Mouse (Mus musculus): Measurements from ENCODE around the gene Pbx1.

The Pbx1 gene

DNA sequence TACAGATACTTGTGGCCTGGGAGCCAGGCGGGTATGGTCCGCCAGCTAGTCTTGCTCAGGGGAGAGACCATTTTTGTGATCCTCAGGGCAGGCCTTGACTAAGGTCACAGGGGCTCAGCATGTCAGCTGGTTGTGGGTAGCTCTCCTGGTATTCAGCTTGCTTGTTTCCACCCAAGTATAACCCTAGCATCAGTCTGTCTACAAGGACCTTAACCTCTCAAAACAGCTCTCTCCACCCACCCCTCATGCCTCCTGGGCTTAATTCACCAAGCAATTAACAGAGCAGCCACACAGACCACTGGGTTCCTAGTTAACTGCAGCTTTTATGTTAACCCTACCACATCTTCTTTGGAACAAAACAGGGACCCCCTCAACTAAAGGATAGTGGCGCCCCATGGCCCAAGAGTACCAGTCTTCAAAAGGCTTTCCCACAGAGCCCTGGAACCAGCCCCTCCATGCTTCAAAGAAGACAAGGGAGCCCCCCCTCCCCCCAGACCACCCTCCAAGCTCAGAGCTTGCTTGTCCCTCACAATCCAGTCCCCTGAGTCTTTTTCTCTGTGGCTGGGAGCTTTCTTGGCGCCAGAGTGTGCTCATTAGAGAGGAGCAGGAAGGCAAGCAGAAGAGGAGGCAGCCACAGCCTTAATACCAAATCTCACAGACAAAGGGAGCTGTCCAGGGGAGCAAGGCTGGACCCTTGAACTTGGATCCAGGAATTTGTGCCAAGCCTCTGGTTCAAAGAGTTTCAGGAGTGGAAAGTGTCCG, 48.1 kb downstream of the Pbx1 start:
- no peak for DNase-seq (ENCODE audit: low spot score)

DNA sequence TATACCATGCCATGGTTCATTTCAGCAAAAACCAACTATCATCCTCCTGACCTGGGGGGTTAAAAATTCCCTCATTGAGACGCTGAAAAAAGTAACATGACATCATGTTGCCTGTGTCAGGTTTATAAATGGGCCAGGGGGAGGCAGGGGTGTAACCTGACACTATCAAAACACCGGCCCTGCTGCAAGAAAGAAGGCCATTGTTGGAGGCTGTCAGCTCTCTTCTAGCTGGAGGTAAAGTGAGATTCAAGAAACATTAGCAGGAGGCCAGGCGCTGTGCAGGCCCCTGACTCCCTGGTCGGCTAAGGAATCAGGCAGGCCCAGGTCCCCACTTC, 49.3 kb downstream of the Pbx1 start:
- no peak for DNase-seq (ENCODE audit: low spot score)

DNA sequence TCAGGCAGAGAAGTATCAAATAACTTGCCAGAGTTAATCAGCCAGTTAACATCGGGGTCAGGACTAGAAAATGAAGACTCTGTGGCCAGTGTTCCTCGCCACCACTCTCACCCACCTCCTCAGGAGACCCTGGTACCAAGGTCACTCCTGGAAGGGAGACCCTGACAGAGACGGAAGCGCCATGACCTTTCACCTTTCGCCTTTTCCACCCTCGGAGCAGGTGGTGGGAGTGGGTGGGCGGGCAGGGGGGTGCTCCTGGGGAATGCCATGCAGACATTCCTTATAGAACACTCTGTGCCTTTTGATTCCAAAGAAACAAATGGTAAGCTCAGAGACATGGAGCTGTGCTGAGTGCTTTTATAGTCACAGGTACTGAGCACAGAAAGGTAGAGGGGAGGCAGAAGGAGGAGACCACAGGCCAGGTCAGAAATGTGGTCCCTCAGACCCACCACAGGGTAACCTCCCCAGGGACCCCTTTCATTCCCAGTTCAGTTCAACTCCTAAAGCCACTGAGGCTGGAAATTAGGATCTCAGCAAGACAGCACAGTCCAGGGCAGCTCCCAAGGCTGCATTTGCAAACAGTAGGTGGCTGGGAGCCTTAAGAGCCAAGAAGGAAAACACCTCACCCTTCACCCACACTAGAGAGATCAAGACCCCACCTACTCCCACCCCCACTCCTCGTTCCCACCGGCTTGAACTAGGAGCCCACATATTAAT, 49.8 kb downstream of the Pbx1 start:
- DNase-seq (ENCODE audit: low spot score) = no peak

DNA sequence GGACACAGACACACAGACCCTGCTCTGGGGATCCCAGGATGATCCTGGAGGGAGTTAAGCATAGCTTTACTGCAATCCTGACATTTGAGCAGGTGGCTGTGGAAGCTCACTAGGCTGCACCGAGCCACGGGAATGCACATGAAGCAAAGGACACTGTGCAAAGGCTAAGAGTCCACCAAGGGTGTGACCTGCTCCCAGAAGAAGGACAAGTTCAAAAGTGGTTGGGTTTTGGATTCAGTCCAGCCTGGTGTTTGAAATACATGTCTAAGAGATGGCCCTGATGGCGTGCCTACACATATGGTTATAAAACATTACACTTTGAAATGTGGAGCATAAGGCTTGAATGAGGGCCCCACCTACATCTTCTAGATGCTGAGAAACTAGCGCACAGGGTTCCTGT, 50.6 kb downstream of the Pbx1 start:
- no peak for DNase-seq (ENCODE audit: low spot score)

DNA sequence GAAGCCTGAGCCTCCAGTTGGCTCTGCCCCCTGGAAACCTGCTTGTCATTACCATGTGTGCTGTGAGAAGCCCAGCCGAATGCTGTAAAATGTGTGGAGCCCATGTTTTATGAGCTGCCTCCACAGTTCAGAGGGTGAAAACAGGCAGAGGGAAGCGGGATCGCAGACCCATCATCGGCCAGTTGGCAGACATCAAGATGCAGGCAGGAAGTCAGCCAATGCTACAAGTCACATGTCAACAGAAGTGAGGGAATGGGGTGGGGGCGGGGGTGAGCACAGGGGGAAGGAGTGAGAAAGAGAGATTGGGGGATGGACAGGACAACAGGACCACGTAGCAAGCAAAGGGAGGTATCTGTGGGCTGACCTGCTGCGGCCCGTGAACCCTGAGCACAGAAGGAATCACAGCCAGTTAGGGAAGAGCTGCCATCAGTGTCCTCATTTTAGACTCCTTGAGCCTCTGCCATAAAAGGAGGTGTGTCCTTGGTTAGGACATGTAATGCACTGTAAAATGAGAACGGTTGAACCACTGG, 51.8 kb downstream of the Pbx1 start:
- no peak for DNase-seq (ENCODE audit: low spot score)

DNA sequence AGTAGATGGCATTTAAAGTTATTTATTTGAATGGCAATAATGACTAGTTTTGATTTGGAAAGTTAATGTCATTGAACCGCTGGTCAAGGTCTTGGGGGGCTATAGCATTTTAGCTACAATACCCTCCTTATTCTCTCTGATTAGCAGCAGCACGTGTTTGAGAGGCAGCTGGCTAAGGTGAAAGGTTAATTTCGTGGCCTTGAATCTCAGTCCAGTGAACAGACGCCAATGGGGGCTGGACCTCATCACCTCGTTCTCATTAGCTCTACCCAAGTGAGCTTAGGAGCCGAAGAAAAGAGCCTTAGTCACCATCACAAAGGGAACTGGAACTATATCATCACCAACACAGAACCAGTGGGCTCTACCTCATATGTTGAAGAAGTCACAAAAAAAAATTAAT, 54.4 kb downstream of the Pbx1 start:
- DNase-seq (ENCODE audit: low spot score) = no peak

DNA sequence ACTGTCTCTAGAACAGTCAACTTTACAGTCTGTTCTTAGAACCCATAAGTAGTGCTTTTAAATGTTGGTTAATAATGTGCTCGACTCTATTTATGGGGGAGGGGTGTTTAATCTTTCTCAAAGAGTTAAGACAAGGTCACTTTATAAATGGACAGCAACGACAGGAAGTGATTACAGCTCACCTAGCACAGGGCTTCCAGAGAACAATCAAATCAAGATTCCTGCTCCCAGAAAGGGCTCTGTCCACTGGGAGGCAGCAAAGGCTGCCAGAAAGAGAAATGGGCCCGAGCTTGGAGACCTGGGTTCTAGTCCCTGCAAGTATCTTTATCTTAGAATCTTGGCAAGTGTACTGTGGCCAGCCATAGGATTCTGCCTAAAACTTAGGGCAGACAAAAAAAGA, 55.7 kb downstream of the Pbx1 start:
- DNase-seq (ENCODE audit: low spot score) = no peak

DNA sequence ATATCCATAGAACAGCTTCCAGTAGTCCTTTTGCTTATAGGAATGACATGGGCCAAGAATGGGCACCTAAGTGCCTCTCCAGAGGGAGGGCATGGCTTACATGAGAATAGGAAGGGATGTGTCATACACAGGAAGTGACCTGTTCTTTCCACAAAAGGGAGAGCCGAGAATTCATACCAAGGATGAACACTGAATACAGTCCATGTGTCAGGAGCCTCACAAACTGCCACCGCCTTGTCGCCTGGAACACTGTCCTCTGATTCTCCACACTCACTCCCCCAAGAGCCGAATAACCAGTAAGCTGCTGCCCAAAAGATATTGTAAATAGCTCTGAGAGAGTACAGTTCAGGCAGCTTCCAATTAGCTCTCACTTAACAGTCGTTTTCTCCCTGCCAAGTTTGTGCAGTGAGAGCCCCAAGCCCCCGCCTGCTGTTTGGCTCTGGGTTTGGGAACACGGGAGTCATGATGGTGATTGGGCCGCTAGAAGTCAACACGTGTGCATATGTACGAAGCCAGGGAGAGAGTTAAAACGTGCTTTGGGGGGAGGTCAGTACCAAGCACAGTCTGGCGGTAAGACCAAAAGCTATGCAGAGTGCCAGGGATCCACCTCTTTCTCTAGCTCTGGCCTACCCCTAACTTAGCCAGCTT, 57.0 kb downstream of the Pbx1 start:
- no peak for DNase-seq (ENCODE audit: low spot score)

DNA sequence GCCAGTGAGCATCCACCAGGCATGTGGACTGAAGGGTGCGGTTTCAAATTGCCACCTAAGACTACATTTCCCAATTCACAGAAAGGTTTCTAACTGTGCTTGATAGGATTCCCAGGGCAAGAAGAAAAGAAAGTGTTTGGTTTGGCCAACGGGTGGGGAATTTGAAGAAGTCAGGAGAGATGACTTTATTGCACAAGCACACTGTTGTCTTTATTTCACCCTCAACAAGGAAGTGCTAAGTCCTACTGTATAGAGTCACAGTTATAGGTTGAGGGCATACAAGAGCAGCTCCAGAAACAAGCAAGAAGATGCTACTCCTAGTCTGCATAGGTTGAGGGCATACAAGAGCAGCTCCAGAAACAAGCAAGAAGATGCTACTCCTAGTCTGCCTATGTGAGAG, 60.0 kb downstream of the Pbx1 start:
- no peak for DNase-seq (ENCODE audit: low spot score)

DNA sequence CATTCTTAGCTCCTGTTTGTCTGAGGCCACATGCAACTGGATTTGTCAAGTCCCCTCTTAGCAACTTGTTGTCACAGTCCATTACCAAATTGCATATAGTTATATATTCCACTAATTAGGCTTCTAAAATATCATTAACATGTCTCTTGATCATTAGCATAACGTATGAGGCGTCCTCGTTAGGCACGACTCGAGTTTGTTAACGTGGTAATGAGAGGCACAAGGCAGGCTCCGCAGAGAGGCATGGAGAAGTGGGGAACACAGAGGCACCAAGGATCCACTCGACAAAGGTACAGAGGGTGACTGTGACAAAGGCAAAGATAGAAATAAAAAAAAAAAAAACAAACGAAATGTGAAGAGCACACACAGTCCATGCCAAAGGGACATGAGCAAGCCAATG, 61.1 kb downstream of the Pbx1 start:
- DNase-seq (ENCODE audit: low spot score) = no peak

DNA sequence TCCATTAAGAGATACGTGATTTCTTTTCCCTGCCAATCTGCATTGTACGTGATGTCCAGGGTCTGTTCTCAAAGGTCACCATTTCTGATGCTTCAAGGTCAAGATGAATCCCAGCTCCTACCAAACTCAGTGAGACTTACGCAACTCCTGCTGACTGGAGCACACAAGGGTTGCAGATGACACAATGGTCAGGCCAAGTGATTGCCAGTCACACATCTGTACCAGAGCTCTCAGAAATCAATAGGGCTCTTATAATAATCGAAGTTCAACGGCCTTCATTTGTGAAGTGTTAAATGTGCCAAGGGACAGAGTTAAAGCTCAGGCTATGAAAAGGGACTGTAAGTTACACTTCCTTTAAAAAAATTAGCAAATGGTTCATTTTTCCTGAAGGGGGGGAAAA, 65.8 kb downstream of the Pbx1 start:
- DNase-seq (ENCODE audit: low spot score) = no peak

DNA sequence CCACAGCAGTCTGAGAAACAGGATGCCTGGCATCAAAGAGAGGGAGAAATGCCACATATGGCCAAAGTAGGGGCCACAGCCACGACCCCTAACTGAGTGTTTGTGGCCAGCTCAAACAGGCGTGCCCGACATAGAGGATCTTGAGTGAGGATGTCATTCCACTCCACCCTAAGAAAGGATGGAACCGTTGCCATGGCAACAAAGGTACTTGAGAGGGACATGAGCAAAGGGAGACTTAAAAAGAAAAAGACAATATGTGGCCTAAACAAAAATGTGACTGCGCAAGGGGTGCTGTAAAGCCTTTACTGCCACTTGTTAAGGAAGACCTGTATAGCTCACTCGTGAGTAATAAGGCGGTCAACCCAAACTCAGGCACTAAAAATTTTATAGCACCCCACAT, 67.7 kb downstream of the Pbx1 start:
- DNase-seq (ENCODE audit: low spot score) = no peak

DNA sequence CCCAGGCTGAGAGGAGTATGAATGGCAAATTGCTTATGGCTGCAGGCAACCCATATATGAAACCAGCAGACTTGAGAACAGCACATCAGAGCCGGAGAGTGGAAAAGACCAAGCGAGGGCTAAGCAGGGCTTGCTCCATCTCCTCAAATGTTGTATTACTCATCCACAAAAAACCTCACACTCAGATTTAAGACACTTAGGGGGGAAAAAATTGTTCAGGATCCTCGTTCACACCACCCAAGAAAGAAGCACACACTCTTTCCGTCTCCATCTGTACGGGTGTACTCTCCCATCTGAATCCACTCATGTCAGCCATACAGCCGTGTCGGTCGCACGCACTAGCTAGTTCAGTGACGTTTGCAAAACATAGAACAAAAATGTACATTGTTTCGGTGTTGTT, 69.0 kb downstream of the Pbx1 start:
- DNase-seq (ENCODE audit: low spot score) = no peak

DNA sequence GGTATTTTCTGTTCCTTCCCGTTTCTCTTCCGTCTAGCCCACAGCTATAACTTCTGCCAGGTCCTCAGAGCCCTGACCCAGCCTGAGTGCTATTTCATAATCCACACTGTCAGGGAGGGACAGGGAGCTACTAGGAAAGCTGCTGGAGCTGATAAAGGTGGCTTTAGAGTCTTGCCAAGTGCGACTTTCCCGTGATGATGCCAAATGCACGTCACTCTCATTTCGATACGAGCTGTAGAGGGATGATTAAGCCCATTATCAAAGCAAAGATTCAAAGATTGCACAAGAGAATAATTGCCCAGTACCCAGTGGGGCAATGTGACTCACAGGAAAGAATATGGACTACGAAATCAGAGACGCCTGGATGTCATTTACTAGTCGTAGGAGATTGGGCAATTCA, 69.6 kb downstream of the Pbx1 start:
- DNase-seq (ENCODE audit: low spot score) = no peak

DNA sequence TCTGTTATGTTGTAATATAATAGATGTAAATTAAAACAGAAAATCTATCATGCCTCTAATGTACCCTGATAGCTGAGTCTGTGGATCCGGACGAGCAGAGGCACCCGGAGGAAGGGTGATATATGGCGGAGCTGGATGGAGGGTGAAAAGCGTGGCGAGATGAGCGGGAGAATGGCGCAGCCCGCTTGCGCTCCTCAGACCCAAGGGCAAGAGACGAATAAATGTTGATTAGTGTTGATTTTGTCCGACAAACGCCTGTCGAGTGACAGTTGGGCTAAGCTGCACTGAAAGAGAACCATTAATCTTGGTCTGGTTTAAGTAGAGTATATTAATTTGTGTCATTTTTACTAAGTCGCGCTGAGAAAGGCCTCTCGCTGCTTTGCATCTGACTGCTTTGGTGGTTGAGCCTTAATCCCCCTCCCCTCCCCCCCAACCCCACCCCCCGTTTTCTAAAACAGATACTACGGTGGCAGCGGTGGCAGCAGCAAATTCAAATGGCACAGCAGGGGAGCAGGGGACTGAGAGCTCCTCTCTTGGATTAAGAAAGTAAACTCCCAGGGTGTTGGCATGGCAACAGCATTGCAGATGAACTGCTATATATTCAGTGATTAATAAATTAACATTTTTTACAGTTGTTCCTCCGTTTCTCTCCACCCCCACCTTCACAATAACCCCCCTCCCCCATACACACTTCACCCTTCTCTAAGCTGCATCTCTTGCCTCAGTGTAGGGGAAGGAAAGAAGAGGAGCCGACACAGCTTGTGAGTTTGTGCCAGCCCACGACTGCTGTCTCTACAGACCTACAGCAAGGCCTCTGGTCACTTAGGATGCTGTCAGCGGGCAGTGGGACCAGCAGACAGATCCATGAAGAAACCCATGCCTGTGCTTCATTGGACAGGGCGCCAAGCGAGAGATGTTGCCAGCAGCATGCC, 74.1 kb downstream of the Pbx1 start:
- no peak for DNase-seq (ENCODE audit: low spot score)

DNA sequence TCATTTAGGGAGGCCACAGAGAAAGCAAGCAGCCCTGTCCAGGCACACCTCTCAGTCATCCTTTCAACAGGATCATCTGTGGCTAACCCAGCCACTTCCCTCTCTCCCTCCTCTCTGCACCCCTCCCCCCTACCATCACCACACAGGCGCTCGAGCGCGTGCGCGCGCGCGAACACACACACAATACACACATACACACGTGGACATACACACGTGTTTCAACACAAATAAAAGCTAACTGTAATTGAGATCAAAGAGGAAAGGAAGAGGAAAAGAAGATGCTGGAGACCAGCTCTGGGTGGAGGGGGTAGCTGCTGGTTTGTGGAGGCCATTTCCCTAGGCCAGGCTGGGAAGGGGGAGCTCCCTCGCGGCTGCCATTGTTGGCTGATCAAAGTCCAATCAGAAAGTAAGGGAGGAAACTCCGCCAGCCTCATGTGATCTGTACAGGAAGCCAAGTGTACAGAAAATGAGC, 75.1 kb downstream of the Pbx1 start:
- no peak for DNase-seq (ENCODE audit: low spot score)

DNA sequence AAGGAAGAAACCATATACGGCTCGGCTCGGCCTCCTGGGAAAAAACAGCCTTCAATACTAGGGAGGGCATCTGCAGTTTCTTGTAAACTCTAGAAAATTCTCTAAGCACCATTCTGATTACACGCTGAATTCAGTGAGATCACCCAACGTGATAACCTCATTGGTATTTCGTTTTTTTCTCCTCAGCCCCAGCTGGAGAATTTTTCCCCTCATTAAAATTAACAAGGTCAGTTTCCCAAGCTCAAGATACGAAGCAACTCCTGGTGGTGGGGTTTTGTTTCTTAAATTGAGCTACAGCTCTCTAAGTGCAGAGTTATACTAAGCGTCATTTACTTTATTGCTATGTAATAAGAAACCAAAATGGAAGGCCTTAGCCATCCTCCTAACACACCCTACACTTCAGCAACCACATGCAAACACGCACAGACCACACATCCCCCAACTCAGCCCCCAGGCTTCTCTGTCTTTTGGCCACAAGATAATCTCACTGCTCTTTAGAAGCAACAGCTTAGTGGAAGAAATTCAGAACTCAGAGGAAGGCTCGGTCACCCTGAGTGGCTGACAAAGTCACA, 76.0 kb downstream of the Pbx1 start:
- DNase-seq (ENCODE audit: low spot score) = no peak

DNA sequence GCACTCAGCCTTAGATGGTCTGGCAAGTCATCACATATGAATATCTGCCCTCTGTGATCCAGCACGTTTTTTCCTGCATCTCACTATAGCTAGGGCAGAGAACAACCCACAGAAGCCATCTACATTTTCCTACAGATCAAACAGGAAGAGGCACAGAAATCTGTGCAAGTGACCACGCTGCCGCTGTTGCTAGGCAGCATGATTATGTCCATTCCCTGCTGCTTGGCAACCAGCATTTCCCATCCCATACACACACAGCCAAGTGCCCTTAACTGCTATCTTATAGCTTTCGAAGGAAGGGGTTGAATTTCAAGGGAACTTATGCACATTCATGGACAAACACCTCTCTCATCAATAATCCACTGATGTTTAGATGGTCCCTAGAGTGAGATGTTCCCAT, 77.1 kb downstream of the Pbx1 start:
- no peak for DNase-seq (ENCODE audit: low spot score)

DNA sequence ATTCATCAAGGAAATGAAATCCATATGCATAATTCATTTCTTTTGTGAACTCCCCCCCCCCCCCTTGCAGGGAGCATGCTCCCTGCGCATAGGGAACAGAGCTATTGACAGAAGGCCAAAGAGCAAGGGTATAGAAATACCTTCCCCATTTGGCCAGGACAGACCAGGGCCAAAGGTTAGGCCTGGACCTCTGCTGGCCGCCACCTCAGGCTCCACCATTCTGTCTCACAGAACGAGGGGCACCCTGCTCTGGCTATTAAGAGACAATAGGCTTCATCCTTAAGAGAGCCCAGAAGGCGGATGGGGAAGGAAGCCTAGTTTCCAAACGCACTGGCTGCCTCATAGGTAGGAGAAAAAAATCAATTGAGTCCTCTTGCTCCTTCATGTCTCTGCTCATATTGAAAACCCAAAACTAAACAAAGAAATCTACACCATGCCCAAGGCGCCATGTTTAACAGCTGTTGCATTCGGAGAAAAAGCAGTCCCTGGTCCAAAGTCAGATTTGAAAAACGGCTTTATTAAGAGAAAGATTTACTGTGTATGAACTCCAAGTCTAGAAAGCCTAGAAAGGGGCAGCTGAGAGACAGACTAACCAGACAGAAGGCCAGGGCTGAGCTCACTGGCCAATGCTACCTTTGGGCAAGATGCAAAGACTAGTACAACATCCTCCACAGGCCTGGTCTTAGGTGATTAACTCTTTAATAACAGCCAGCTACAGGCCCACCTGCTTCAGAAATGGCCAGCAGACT, 83.9 kb downstream of the Pbx1 start:
- no peak for DNase-seq (ENCODE audit: low spot score)

DNA sequence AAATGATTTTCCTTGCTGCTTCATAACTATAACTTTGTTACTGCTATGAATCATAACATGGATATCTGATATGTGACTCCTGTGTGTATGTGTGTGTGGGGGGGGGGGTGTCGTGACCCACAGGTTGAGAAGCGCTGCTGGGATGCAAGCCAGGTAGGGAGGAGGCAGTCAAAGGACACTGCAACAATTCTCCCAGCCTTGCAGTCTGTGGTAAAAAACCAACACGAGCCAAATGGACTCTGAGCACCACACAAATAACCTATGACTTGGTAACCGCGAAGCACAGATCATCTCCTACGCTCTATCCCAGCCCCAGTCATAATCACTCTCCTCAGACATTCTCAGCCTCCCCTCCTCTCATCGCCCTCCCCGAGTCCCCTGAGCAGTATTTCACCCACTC, 87.2 kb downstream of the Pbx1 start:
- DNase-seq (ENCODE audit: low spot score) = no peak

DNA sequence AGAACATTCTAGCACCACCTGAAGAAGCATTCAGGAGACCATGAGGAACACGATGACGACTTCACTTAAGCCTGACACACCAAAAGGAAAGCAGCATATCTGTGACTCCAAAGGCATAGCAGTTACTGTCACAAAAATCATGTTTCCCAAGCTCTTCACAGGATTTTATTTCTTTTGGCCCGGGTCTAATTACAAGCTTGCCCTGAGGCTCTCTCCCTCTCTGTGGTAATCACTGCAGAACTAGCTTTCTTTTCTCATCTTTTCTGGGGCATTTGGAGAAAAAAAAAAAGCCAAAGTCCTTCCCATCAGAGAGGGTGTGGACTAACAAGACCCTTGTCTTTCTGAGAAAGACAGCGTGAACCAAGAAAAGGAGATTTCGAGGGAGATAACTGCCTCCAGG, 87.8 kb downstream of the Pbx1 start:
- no peak for DNase-seq (ENCODE audit: low spot score)
